Mouse (Mus musculus) right cerebral cortex, postnatal 4 days (tissue): ENCODE results near the gene Lrrc2.

Experiments
- DNase-seq: peaks from one replicate; pipeline ENCODE4 v3.0.0-alpha.2; 2022

The Lrrc2 gene

GRCm38 (mm10) chr9:110951397-110951796, at the start of gene Lrrc2:
Gene Lrrc2 (plus strand): TSS chr9:110951545.
- DNase-seq, result no peak

DNA sequence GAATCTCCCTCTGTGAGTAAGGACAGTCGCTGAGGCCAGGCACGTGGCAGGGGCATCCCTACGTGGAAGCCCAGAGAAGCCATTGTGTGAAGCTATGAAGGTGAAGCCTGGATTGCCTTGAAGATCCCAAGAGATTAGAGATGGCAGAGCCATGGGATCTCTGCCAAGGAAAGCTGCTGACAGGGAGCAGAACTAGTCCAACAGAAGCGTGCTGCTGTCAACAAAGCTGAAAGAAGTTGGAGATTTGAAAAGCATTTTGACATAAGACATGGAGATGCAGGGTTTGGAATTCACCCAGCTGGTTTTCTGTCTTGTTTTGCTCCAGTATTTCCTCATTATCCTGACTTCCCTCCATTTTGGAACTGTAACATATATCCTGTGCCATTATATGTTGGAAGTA, 49.1 kb upstream of the Lrrc2 start:
- DNase-seq, result no peak

DNA sequence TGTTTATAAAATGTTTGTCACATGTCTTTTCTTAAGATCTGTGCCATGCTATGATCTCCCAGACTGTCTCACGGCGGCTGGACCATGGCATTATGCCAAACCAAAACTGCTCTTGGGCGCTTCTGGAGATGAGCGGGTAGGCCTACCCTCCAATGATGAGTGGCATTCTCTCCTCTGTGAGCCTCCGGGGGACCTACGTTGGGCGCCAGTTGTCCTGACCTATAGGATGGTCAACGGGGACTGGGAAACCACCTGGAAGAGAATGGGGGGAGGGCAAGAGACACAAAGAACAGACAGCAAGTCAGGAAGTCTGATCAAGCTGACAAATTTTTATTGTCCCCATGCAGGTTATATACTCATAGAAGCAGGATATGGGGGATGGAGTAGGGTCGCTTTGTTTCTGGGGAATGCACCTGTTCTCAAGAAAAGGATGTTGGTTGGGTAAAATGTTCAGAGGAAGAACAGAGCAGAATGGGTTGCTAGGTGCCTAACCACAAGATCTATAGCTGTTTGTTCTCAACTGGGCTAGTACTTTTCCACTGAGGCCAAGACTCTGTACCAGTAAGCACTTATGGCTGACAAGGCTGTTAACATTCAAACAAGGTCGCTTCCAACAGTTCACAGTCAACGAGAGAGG, 44.0 kb upstream of the Lrrc2 start:
- no peak for DNase-seq

GRCm38 (mm10) chr9:110907838-110908630, 43.3 kb upstream of the Lrrc2 start:
- no peak for DNase-seq

DNA sequence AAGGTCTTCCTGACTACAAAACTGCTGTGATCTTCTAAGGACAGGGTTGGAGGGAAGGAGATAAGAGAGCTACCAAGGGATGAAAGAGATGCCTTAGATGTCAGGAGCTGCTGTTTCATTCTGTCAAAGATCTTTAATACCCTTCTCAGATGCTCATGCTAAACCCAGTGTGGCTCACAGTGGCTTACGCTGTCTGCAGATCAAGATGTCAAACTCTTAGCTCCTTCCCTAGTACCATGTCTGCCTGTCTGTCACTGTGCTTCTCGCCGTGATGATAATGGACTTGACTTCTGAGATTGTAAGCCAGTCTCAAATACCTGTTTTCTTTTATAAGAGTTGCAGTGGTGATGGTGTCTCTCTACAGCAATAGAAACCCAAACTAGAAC, 42.7 kb upstream of the Lrrc2 start:
- no peak for DNase-seq

DNA sequence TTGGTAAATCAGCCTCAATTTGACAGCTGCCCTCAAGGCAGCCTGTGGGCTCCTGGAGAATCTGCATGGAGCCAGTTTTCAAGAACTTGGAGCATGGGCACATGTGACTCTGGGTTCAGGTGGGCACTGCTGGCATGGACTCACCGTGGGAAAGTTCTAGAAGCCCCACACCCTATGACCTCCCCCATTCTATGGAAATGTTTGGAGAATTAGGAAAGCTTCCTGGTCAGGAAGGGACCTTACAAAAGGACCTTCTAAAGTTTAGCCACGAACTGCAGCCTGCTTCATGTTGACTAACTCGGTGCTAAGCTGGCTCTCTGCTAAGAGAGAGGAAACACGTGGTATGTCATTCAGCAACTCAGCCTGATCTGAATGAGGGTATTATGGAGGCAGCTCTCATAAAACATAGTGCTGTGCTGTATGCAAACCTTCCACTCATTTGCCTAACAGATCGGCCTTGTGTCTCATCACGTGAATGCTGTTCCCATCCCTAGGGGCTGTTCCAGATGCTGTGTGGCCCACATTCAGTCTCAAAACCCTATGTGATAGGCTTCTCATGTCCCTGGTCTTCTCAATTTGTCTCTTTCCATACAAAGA, 41.9 kb upstream of the Lrrc2 start:
- no peak for DNase-seq

DNA sequence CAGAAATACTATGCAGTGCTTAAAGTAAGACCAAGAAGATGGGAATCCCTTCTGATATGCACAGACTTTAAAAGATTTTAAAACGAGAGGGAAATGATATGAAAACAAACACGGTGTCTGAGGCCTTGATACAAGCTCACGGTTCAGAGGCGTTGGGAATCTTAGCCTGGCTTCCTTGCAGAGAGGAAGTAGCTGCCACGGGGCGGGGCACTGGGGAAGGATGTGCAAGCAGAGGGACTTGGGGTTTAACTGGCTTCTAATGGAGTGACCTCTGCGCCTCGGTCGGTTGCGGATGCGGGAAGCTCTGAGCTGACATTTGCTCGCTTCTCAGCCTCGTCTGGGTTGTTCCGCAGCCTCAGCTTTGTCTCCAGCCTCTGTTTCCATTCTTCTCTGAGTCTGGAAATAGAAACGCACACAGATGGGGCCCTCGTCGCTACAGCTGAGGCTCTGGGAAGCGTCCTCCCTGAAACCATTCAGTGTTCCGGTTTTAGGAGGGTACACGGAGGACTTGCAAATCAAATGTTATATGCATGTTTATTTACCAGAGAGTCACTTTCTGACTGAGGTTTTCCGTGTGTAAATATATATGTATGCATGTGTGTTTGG, 36.6 kb upstream of the Lrrc2 start:
- DNase-seq, result no peak

DNA sequence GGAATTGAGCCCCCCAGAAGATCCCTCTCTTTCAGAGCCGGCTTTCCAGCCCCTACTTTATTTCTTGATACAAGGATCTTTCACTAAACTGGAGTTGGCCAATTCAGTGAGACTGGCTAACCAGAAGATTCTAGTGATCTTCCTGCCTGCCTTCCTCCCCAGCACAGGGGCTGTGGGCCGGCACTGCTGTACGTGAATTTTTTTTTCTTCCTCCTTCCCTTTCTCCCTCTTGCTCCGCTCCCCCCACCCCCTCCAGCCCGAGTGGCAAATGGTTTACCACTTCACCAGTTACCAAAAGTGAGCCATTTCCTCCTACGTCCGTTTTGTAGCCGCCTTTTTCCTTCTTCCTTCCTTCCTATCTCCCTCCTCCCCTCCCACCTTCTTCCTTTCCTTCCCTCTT, 35.9 kb upstream of the Lrrc2 start:
- no peak for DNase-seq

GRCm38 (mm10) chr9:110916786-110917185, 34.6 kb upstream of the Lrrc2 start, which contains the start of gene Fam240a:
Gene Fam240a (minus strand): TSS chr9:110916861.
- no peak for DNase-seq

DNA sequence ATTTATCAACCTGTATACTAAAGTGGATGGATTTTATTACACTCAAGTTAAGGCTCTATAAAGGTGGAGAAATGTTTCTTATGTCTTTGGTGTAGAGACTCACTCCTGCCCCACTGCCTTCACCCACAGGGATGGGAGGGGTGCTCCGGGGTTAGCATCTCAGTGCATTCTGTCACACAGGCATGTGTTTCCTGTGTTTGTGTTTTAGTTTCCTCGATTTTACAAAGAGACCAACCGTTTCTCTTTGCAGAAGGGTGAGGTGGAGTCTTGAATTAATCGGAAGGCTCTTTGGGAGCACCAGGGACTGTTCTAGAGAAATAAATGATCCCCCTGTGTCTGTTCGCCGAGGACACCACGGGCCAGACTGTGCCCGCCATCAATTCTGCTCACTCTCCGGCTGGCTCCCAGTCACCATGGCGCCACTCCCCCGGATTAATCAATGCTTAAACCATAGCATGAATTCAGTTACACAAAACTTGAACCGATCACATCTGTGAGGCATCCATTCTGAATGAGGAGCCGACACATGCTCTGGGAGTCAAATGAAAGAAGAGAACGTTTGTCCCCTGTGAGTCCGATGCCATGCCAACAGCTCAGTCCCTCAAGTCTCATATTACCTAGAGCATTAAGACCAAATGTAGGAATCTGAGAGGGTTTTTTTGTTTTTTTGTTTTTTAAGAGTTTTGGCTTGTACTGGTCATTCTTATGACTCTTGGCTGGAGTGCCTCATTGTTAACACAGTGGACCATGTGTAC, 30.5 kb upstream of the Lrrc2 start:
- DNase-seq, result no peak

GRCm38 (mm10) chr9:110922759-110923158, 28.6 kb upstream of the Lrrc2 start:
- peak; percentile 84 for DNase-seq

- DNase-seq, result no peak
Measured at GRCm38 (mm10) chr9:110931573-110931972, 19.8 kb upstream of the Lrrc2 start.

GRCm38 (mm10) chr9:110933850-110934437, 17.4 kb upstream of the Lrrc2 start:
- DNase-seq, result peak; percentile 33

DNA sequence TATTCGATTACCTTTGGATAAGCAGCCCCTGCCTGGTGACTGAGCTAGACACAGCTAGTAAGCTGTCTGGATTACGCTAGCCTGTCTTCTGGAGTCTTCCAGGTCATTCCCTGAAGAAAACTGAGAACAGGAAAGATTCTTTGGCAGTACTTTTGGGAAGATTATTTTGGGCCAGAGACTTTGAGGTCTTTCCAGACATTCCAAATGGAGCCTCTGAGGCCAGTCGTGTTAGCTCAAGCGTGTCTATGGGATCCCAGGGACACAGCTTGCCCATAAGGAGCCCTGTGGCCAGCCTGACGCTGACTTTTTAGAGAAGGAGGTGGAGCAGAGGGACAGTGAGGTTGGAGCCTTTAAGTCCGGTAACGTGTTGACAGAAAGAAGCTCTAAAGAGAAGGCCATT, 15.4 kb upstream of the Lrrc2 start:
- no peak for DNase-seq

GRCm38 (mm10) chr9:110937506-110938490, 13.5 kb upstream of the Lrrc2 start:
- no peak for DNase-seq

DNA sequence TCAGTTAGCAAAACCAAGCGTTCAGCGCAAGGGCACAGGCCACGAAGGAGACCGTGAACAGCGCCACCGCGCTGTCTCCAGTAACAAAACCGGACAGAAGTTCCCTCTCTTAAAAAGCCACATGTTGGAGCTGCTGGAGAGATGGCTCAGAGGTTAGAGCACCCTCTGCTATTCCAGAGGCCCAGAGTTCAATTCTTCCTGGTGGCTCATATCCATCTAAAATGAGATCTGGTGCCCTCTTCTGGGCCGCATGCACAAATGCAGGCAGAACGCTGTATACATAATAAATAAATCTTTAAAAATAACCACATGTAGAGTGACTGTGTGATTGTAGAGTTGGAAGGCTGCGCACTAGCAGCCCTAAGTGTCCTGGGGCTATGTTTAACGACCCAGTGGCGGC, 7.1 kb upstream of the Lrrc2 start:
- peak; percentile 30 for DNase-seq

DNA sequence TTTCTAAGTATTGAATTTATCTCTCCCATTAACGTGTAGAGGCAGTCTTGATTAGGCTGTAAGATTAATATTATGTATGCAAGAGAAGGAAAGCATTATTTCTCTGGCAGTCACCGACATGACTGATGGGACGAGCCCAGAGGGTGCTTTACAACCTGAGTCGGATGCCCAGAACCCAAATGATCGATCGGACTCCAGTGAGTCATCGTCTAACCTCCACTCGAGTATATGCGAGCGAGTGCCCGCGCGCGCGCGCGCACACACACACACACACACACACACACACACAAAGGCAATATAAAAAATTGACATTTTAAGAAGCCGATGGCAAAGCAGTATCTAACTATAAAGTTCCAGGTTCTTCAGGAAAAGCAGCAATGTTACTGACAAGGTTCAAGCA, 6.0 kb upstream of the Lrrc2 start:
- DNase-seq, result no peak

GRCm38 (mm10) chr9:110945926-110946325, 5.4 kb upstream of the Lrrc2 start, which contains the start of gene Tdgf1:
Gene Tdgf1 (minus strand): TSS chr9:110946158.
- DNase-seq, result no peak

DNA sequence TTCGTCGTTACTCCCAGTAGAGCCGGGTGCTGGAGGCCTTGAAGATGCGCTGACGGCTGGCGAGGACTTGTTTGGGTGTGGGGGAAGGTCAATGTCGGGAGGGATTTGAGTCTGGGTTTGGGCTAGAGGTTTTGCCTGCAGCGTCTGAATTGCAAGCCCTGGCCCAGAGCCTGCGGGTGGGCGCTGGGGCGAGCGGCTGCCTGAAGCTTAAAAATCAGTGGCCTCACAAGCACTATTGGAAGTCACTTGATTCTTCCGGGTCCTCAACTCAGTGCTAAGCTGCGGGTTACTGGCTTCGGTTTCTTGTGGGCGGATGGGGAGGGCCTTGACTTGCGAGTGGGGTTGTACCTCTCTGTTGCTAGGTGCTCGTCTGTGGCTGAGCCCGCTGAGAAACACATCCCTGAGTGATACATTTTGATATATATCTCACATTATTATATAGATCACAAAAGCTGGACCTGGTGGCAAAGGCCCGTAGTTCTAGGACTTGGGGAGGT, 4.7 kb upstream of the Lrrc2 start:
- DNase-seq, result no peak

- DNase-seq, result no peak
Measured at GRCm38 (mm10) chr9:110947261-110947661, 4.1 kb upstream of the Lrrc2 start.

DNA sequence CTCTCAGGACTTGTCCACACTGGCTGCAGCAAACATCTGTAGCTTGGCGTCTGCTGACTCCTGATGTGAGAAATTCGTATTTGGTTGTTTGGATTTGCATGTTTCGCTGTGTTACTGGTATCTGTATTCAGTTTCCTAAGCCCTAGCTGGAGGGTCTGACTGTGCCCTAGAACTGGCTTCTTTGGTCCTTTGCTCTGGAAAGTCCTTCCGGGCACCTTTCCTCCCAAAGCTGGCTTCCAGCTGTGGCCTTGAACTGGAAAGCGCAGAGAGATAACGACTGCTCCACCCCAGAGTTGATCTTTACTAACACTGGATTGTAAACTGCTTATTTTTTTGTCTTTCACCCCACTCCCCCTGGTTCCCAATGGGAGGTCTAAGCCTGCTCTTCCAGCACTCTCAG, 3.4 kb upstream of the Lrrc2 start:
- DNase-seq, result no peak
